Mouse (Mus musculus) naive thymus-derived CD4-positive, alpha-beta T cell, adult 5 months (primary cell): Measurements from ENCODE around the gene Krtap19-4. TPM values are rescaled to one million over a fixed set of nuclear protein-coding genes. Genes with fewer than 3 reads are reported as not detected.

Experiments used
- polyA plus RNA-seq: library from polyadenylated mRNA; unstranded; fragments of 100-300 nt; shearing (Covaris generic); gene quantifications from one replicate; pipeline ENCODE4 v1.2.1, GENCODE M21; 2017

Gene Krtap19-4
- not detected for polyA plus RNA-seq

GRCm38 (mm10) chr16:88884989-88885388 is at the start of gene Krtap19-4:
Gene Krtap19-4 (minus strand): TSS chr16:88885089.

GRCm38 (mm10) chr16:88932165-88932564 is 47.3 kb upstream of the Krtap19-4 start, which contains the start of gene Krtap19-9b:
Gene Krtap19-9b (minus strand): TSS chr16:88932265.

GRCm38 (mm10) chr16:88896357-88896756 is 11.5 kb upstream of the Krtap19-4 start, which contains the start of gene Krtap19-5:
Gene Krtap19-5 (minus strand): TSS chr16:88896457.

GRCm38 (mm10) chr16:88877938-88878337 is 7.0 kb downstream of the Krtap19-4 start, which contains the start of gene Krtap19-3:
Gene Krtap19-3 (minus strand): TSS chr16:88878038.

GRCm38 (mm10) chr16:88874169-88874568 is 10.7 kb downstream of the Krtap19-4 start, which contains the start of gene Krtap19-2:
Gene Krtap19-2 (minus strand): TSS chr16:88874269.

GRCm38 (mm10) chr16:88869311-88869710 is 15.6 kb downstream of the Krtap19-4 start, which contains the start of gene Krtap19-1:
Gene Krtap19-1 (minus strand): TSS chr16:88869411.

Other genes with a start within 250 kb of the Krtap19-4 start
- not detected for gene Krtap26-1, start 237.3 kb downstream of the Krtap19-4 start, polyA plus RNA-seq
- gene Krtap27-1, start 213.4 kb downstream of the Krtap19-4 start, polyA plus RNA-seq = not detected
- not detected for gene 2310061N02Rik, start 177.1 kb downstream of the Krtap19-4 start, polyA plus RNA-seq
- gene Krtap13-1, start 156.2 kb downstream of the Krtap19-4 start, polyA plus RNA-seq = not detected
- gene Krtap13, start 133.5 kb downstream of the Krtap19-4 start, polyA plus RNA-seq = not detected
- not detected for gene 2310034C09Rik, start 126.2 kb downstream of the Krtap19-4 start, polyA plus RNA-seq
- gene 2310057N15Rik, start 110.9 kb downstream of the Krtap19-4 start, polyA plus RNA-seq = not detected
- not detected for gene Gm5965, start 107.2 kb downstream of the Krtap19-4 start, polyA plus RNA-seq
- gene Gm20741, start 72.9 kb downstream of the Krtap19-4 start, polyA plus RNA-seq = not detected
- not detected for gene Krtap15, start 64.9 kb downstream of the Krtap19-4 start, polyA plus RNA-seq
- gene Krtap14, start 58.9 kb downstream of the Krtap19-4 start, polyA plus RNA-seq = not detected
- gene Krtap19-1, start 15.7 kb downstream of the Krtap19-4 start, polyA plus RNA-seq = not detected
- gene Krtap19-2, start 10.8 kb downstream of the Krtap19-4 start, polyA plus RNA-seq = not detected
- not detected for gene Krtap19-3, start 7.1 kb downstream of the Krtap19-4 start, polyA plus RNA-seq
- not detected for gene Krtap19-5, start 11.4 kb upstream of the Krtap19-4 start, polyA plus RNA-seq
- gene Krtap19-9b, start 47.2 kb upstream of the Krtap19-4 start, polyA plus RNA-seq = not detected
- gene Krtap16-3, start 77.8 kb upstream of the Krtap19-4 start, polyA plus RNA-seq = not detected
- gene Krtap22-2, start 125.7 kb upstream of the Krtap19-4 start, polyA plus RNA-seq = not detected
- gene Gm10229, start 130.2 kb upstream of the Krtap19-4 start, polyA plus RNA-seq = not detected
- gene Krtap6-1, start 146.6 kb upstream of the Krtap19-4 start, polyA plus RNA-seq = not detected
- gene Gm10228, start 156.4 kb upstream of the Krtap19-4 start, polyA plus RNA-seq = not detected
- not detected for gene Krtap6-5, start 162.8 kb upstream of the Krtap19-4 start, polyA plus RNA-seq
- gene 1110025L11Rik, start 178.9 kb upstream of the Krtap19-4 start, polyA plus RNA-seq = not detected
- gene Krtap6-3, start 198.9 kb upstream of the Krtap19-4 start, polyA plus RNA-seq = not detected